Mouse (Mus musculus) CD4-positive naive resting alpha-beta T cell, adult 57 days (primary cell): ENCODE results near the gene Naa10. TPM values are rescaled to one million over a fixed set of nuclear protein-coding genes. Genes with fewer than 3 reads are reported as not detected.

ENCODE experiments used
- total RNA-seq: library from RNA; stranded (reverse); gene quantifications from one replicate; pipeline ENCODE4 v1.2.4, GENCODE M21; 2023

The Naa10 gene
- total RNA-seq, result 70.7 TPM

GRCm38 (mm10) chrX:73921823-73922549 lies at the start of gene Naa10, which contains the start of gene Arhgap4:
TSS of gene Naa10 (minus strand) at chrX:73921944.
TSS of gene Arhgap4 (minus strand) at chrX:73921870.

GRCm38 (mm10) chrX:73966248-73967176 lies 44.8 kb upstream of the Naa10 start, which contains the start of gene Hcfc1:
TSS of gene Hcfc1 (minus strand) at chrX:73966357.

GRCm38 (mm10) chrX:73930402-73931062 lies 8.8 kb upstream of the Naa10 start, which contains the start of gene Renbp:
TSS of gene Renbp (minus strand) at chrX:73930850.

GRCm38 (mm10) chrX:73895719-73896118 lies 26.0 kb downstream of the Naa10 start, which contains the start of gene L1cam:
TSS of gene L1cam (minus strand) at chrX:73896105.

GRCm38 (mm10) chrX:73891551-73892152 lies 30.1 kb downstream of the Naa10 start, which contains the start of gene Avpr2:
TSS of gene Avpr2 (plus strand) at chrX:73892102.

Other genes starting within 250 kb of the Naa10 start
- 1.0 TPM for gene Slc6a8, start 248.8 kb downstream of the Naa10 start, total RNA-seq
- 122 TPM for gene Bcap31, start 205.8 kb downstream of the Naa10 start, total RNA-seq
- gene Abcd1, start 205.3 kb downstream of the Naa10 start, total RNA-seq, result 39.5 TPM
- not detected for gene Plxnb3, start 164.9 kb downstream of the Naa10 start, total RNA-seq
- gene Srpk3, start 147.5 kb downstream of the Naa10 start, total RNA-seq, result 7.0 TPM
- gene Idh3g, start 135.0 kb downstream of the Naa10 start, total RNA-seq, result 137 TPM
- gene Ssr4, start 134.9 kb downstream of the Naa10 start, total RNA-seq, result 106 TPM
- 3.0 TPM for gene Pdzd4, start 97.0 kb downstream of the Naa10 start, total RNA-seq
- gene Avpr2, start 29.8 kb downstream of the Naa10 start, total RNA-seq, result not detected
- 50.8 TPM for gene L1cam, start 25.8 kb downstream of the Naa10 start, total RNA-seq
- gene Arhgap4, start 74 bp downstream of the Naa10 start, total RNA-seq, result 295 TPM
- 5.5 TPM for gene Renbp, start 8.9 kb upstream of the Naa10 start, total RNA-seq
- gene Hcfc1, start 44.4 kb upstream of the Naa10 start, total RNA-seq, result 84.8 TPM
- 112 TPM for gene Irak1, start 102.0 kb upstream of the Naa10 start, total RNA-seq
- gene Opn1mw, start 205.5 kb upstream of the Naa10 start, total RNA-seq, result not detected
- gene Mecp2, start 213.4 kb upstream of the Naa10 start, total RNA-seq, result 55.7 TPM
- gene Tex28, start 245.9 kb upstream of the Naa10 start, total RNA-seq, result not detected